Mouse (Mus musculus) E14TG2a.4 (cell line): ENCODE data around the gene S100a1.

Experiments used
- CTCF ChIP-seq: conservative IDR thresholded peaks from 2 replicates; pipeline ENCODE4 v1.5.1; 2014; ENCODE audit warnings: low read length
- POU5F1 ChIP-seq: IDR thresholded peaks from 2 replicates; pipeline ENCODE4 v1.6.1; 2014; ENCODE audit warnings: low read length, borderline replicate concordance

DNA sequence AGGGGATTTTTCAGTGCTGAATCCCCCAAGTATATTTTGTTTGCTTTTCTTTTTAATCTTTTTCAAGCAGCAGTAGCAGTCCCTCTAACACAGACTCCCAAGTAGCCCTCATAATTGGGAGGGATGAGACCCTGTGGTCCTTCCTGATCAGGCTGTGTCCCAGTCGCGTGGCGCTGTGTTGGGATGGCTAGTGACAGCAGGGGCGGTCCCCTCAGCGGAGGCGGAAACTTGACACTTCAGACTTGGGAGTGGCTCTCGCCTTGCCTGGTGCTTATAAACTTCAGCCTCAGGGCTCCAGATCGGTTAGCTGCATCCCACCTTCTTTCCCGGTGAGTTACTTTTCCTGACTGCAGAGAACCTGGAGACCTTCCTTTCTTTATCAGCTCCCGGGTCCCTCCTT is 499 bp upstream of the S100a1 start:
- TF ChIP-seq CTCF (no peak), POU5F1 (no peak)
